Mouse (Mus musculus) neural tube, embryonic 13.5 days (tissue): ENCODE results near the gene Bcl7b. TPM values are rescaled to one million over a fixed set of nuclear protein-coding genes. Genes with fewer than 3 reads are reported as not detected.
"Not testable (repeated sequence)": the region's sequence is repeated elsewhere in the genome, so short reads cannot be mapped to it uniquely, and the experiment has no call there.

Source experiments
- ATAC-seq: fragments of 200-750 bp; cut with Nextera tagmentation; 2 replicates; pipeline ENCODE4 v1.8.0; 2017; ENCODE audit warnings: low read depth, mild to moderate bottlenecking, moderate TSS enrichment, moderate library complexity
- H3K27ac ChIP-seq: fragments of 300-500 bp; sonication (generic); replicated peaks from 2 replicates; pipeline ENCODE4 v1.5.1; 2015; ENCODE audit warnings: moderate library complexity, mild to moderate bottlenecking, inconsistent platforms
- H3K27me3 ChIP-seq: fragments of 300-500 bp; sonication (generic); 2 replicates; pipeline ENCODE4 v1.6.1; 2015; ENCODE audit warnings: mild to moderate bottlenecking, inconsistent platforms
- H3K36me3 ChIP-seq: fragments of 300-500 bp; sonication (generic); 2 replicates; pipeline ENCODE4 v1.6.1; 2015; ENCODE audit warnings: mild to moderate bottlenecking, inconsistent platforms
- H3K4me1 ChIP-seq: fragments of 300-500 bp; sonication (generic); replicated peaks from 2 replicates; pipeline ENCODE4 v1.6.1; 2015; ENCODE audit warnings: inconsistent platforms
- H3K4me2 ChIP-seq: fragments of 300-500 bp; sonication (generic); 2 replicates; pipeline ENCODE4 v1.6.1; 2015; ENCODE audit warnings: inconsistent platforms, mild to moderate bottlenecking, moderate library complexity
- H3K4me3 ChIP-seq: fragments of 300-500 bp; sonication (generic); 2 replicates; pipeline ENCODE4 v1.5.1; 2015; ENCODE audit warnings: mild to moderate bottlenecking, inconsistent platforms
- H3K9ac ChIP-seq: fragments of 300-500 bp; sonication (generic); 2 replicates; pipeline ENCODE4 v1.6.1; 2015; ENCODE audit warnings: moderate library complexity, mild to moderate bottlenecking, inconsistent platforms
- H3K9me3 ChIP-seq: fragments of 300-500 bp; sonication (generic); 2 replicates; pipeline ENCODE4 v1.6.1; 2016; ENCODE audit warnings: inconsistent platforms
- whole genome bisulfite sequencing: fragments of 180-500 bp; shearing (Covaris S2); methylation state at CpG from one replicate; pipeline ENCODE4 v1.1.7; 2015; 5-methylcytosine and 5-hydroxymethylcytosine counted together
- microRNA-seq: library from miRNA; unstranded; fragments of <30 nt; microRNA quantifications from one replicate; pipeline ENCODE4, GENCODE M21; 2016
- polyA plus RNA-seq: library from polyadenylated mRNA; unstranded; fragments of >200 nt; fragmentation: Nextera tagmentation; extraction: Ambion mirVana; gene quantifications from 2 replicates; pipeline ENCODE4 v1.2.1, GENCODE M21; 2015

Bcl7b gene
- polyA plus RNA-seq, 1 experiment from 2014 or later, result 49.2 TPM

GRCm38 (mm10) chr5:135225879-135226278 lies 57.8 kb downstream of the Bcl7b start:
- not testable (repeated sequence) for ATAC-seq, H3K9ac ChIP-seq, H3K4me3 ChIP-seq, H3K27ac ChIP-seq, H3K4me2 ChIP-seq, H3K27me3 ChIP-seq, H3K4me1 ChIP-seq, H3K9me3 ChIP-seq
- H3K36me3 ChIP-seq, result peaks cover 88% of the 10 kb centered on the region
- 95% methylated on average over 4 of the region's 4 CpGs for WGBS

- 87% methylated on average over 4 of the region's 4 CpGs for WGBS
- ATAC-seq, result no peak
- Histone ChIP-seq H3K9me3 (no peaks in the 10 kb centered on the region), H3K9ac (no peak overlapping the region), H3K4me3 (no peak overlapping the region), H3K36me3 (peaks cover 90% of the 10 kb centered on the region), H3K27me3 (no peaks in the 10 kb centered on the region), H3K27ac (no peak overlapping the region), H3K4me2 (no peak overlapping the region), H3K4me1 (no peaks in the 10 kb centered on the region)
Observed at GRCm38 (mm10) chr5:135230186-135230585, 62.1 kb downstream of the Bcl7b start.

Small RNA genes lying within 50 kb of the gene (microRNA-seq; reads per million reads assigned to microRNA genes)
- gene Gm25315, result not detected

Other genes with a start within 250 kb of the Bcl7b start
- gene Mettl27, start 235.9 kb upstream of the Bcl7b start, polyA plus RNA-seq, result 8.8 and 9.0 TPM in 2 replicates
- 0.38 and 0.85 TPM in 2 replicates for gene Cldn4, start 221.3 kb upstream of the Bcl7b start, polyA plus RNA-seq
- 0.81 and 2.4 TPM in 2 replicates for gene Cldn3, start 182.1 kb upstream of the Bcl7b start, polyA plus RNA-seq
- gene Abhd11, start 159.1 kb upstream of the Bcl7b start, polyA plus RNA-seq, result 63.6 and 72.2 TPM in 2 replicates
- gene Stx1a, start 144.8 kb upstream of the Bcl7b start, polyA plus RNA-seq, result 76.8 and 90.9 TPM in 2 replicates
- gene Dnajc30, start 104.1 kb upstream of the Bcl7b start, polyA plus RNA-seq, result 35.5 and 37.1 TPM in 2 replicates
- gene Bud23, start 103.3 kb upstream of the Bcl7b start, polyA plus RNA-seq, result 83.0 and 93.7 TPM in 2 replicates
- 26.3 and 31.7 TPM in 2 replicates for gene Vps37d, start 90.0 kb upstream of the Bcl7b start, polyA plus RNA-seq
- gene Mlxipl, start 78.4 kb upstream of the Bcl7b start, polyA plus RNA-seq, result 0.56 and 1.2 TPM in 2 replicates
- 15.9 and 18.5 TPM in 2 replicates for gene Tbl2, start 18.6 kb upstream of the Bcl7b start, polyA plus RNA-seq
- 32.0 and 35.9 TPM in 2 replicates for gene Baz1b, start 19.0 kb downstream of the Bcl7b start, polyA plus RNA-seq
- gene Fzd9, start 82.9 kb downstream of the Bcl7b start, polyA plus RNA-seq, result 11.6 and 12.1 TPM in 2 replicates
- 0.15 TPM in 1 of 2 replicates, not detected in the other for gene Fkbp6, start 181.8 kb downstream of the Bcl7b start, polyA plus RNA-seq
- gene Trim50, start 185.0 kb downstream of the Bcl7b start, polyA plus RNA-seq, result not detected in 2 replicates
- 27.2 and 31.9 TPM in 2 replicates for gene Nsun5, start 201.7 kb downstream of the Bcl7b start, polyA plus RNA-seq
- 10.8 and 13.0 TPM in 2 replicates for gene Pom121, start 226.3 kb downstream of the Bcl7b start, polyA plus RNA-seq